Mouse (Mus musculus) granulocyte monocyte progenitor cell, adult 5-6 weeks (primary cell): ENCODE results near the gene Myo18a. TPM values are rescaled to one million over a fixed set of nuclear protein-coding genes. Genes with fewer than 3 reads are reported as not detected.
A peak's percentile ranks its signal among the peaks of the same experiment; 100 is the strongest.

Experiments
- ATAC-seq: replicated peaks from 2 replicates; pipeline ENCODE4 v1.8.0; 2016; ENCODE audit warnings: mild to moderate bottlenecking, moderate TSS enrichment, inconsistent platforms; ENCODE audit not compliant: poor library complexity, severe bottlenecking
- total RNA-seq, 2 experiments: library from RNA; stranded (forward) in 1 of 2; stranded (reverse) in 1 of 2; fragments of 200-712, 200-1000 nt in 1 of 2; fragments of >200 nt in 1 of 2; fragmentation: Nextera tagmentation in 1 of 2; gene quantifications; 2 replicates each; pipeline ENCODE4 v1.2.3; 2014 to 2017

Gene Myo18a
- total RNA-seq, 2 experiments from 2014 or later: 49.3 to 66.5 TPM

DNA sequence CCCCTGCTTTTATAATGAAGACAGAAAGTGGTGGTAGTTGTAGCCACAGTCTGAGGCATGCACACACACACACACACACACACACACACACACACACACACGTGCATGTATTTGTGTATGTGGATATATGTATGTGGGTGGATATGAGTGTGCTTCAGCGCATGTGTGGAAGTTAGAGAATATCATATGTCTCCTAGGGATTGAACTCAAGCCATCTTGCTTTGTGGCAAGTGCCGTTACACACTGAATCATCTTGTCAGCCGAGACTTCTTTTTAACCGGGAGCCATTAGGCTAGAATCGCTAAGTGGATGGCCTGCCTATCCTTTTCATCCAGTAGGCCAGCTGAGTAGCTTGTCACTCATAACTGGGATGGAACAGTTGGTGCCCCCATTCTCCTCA, 94.0 kb downstream of the Myo18a start:
- no peak for ATAC-seq

DNA sequence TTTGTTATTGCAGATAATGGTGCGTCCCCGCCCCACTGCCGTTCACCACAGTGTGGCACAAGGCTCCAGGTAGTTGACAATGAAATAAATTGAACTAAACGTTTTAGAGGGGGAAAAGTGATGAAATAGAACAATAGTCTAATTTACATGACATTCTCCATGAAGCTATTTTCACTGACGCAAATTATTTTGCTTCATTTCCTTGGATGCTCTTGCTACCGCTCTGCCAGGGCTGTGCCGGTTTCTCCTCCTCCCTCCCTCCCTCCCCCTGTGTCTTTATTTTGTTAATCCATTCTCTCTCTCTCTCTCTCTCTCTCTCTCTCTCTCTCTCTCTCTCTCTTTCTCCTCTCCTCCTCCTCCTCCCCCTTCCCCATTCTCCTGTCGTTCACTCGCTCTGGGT, 95.5 kb downstream of the Myo18a start:
- no peak for ATAC-seq

DNA sequence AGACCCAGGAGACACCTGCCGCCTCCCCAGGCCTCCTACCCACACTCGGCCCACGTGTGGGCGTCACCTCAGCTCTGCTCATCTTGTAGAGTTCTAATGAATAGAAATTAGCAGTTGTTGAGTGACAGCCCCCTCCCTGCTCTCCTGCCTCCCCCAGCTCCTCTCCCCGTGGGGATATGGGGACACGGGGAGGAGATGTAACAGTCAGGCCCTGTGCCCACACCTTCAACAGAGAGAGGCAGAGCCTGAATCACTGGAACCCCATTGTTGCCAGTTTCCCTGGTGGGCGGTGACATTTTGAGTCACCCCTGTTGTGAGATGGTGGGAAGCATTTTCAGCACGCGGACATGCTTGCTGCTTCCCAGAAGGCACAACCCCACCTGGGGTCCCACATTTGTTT, 97.9 kb downstream of the Myo18a start:
- ATAC-seq: no peak

DNA sequence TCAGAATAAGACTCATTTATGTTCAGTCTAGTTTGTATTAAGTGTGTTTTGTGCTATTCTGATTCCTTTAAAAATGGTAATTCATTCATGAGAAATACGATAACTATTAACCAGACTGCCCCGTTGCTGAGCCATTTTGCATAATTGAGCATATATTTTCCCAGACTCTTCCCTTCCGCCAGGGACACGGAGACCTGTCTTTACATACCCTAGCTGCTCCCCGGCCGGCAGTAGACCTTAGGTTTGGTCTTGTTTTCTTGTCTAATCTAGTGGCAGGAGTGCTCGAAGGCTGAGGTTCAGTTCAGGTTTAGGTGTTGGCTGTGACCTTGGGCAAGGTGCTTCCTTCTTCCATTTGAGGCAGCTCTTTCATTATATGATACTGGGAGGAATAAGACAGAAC, 99.8 kb downstream of the Myo18a start:
- ATAC-seq: no peak

DNA sequence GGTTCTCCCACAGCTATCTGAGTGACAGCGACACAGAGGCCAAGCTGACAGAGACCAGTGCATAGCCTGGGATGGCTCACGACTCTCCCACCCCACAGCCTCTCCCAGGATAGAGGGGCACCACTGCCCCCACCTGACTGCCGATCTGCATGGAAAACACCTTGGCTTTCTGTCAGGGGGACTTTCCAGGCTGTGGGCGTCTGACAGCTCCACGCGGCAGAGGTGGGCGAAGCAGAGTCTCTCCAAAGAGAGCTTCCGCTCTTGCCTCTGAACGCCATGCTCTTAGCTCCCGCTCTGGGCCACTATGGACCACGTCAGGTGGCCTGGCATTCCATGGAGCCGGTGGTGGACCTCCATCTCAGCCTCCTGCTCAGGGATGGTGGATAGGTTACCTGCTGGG, 101.7 kb downstream of the Myo18a start:
- ATAC-seq: no peak

DNA sequence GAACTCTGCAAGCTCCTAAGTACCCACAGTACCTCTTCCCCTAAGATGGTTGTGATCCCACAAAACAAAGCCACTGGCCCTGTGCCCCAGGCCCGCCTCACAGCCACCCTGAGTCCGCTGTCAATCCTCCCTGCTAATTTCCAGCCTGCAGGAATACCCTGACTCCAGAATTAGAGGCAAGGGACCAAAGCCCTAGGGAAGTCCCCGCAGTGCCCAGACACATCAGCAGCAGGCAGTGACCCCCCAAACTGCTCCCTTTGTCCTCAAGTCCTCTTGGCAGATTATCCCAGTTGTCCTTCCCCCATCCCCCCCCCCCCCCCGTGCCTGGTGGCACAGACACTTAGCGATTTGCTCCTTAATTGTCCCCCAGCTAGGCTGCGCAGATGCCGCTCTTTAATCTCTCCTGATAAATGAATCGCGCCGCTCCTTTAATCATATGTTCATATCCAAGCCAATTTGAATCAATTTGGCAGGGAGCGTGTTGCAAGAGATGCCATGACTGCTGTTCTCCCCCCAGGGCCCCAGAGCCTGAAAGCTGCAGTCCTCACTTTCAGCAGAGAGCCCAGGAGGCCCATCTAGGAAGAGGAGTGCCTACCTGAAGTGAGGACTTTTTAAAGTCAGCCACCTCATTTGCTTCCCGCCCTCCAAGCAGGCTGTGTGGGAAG, 104.5 kb downstream of the Myo18a start:
- no peak for ATAC-seq

DNA sequence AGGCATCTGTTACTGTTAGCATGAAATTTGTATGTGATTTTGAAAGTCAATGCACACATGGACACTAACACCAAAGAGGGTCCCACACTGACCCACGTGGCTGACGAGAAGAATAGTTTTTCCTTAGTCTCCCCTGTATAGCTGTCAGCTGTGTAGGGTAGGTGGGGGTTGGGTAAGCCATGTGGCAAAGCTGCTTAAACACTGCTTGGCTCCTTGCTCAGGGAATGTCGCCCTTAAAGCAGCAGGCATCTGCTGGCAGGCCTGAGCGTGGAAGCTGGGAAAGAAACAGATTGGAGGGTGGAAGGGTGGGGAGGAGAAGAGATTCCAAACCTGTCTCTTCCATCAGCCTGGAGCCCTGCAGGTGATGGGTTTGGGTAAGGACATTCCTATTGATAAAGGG, 108.4 kb downstream of the Myo18a start:
- ATAC-seq: no peak

DNA sequence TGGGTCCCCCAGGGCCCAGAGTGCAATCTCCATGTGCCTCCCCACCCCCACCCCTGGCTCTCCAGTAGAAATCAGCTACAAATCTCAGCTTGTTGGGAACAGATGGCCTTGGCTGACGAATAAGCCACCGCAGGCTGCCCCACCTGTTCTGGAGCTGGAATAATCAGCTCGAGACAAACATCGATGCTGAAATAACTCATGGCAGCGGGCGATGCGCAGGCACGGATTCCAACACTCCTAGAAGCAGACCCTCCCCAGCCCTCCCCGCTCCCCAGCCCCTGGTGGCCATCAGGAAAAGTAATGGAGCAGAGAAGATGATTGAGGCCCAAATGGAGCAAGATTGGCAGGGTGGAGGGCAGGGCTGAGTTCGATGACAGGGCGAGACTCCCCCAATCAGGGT, 109.2 kb downstream of the Myo18a start:
- no peak for ATAC-seq

DNA sequence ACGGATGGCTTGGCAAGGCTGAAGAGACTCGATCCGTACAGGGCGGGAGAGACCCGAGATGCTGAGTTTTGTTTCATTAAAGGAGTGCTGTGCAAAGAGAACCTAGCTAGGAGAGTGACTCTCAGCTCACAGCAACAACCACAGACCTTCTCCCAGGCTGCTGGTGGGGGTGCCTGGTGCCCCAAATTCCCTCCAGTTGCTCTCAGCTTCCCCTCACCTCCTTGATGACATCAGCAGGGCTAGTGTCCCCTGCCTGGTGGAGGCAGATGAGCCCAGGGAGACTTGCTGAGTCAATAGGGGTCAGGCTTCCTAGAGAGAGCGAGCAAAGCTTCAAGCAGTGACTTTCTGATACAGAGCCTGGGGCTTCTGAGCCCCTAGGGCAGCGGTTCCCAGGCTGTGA, 109.6 kb downstream of the Myo18a start:
- peak; percentile 38 for ATAC-seq

DNA sequence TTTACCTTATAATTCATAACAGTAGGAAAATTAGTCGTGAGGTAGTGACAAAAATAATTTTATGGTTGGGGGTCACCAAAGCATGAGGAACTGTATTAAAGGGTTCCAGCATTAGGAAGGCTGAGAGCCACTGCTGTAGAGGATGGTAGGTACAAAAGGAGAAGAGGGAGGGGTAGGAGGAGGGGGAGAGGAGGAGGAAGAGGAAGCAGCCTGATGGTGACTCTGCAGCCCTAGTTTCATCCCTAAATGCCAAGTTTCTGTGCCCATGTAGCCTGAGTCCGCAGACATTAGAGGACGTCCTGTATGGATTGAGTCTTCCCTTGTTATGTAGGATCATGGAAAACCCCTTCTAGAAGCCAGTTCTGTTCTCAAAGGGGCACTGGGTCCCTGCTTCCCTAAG, 110.1 kb downstream of the Myo18a start:
- ATAC-seq: peak; percentile 77

DNA sequence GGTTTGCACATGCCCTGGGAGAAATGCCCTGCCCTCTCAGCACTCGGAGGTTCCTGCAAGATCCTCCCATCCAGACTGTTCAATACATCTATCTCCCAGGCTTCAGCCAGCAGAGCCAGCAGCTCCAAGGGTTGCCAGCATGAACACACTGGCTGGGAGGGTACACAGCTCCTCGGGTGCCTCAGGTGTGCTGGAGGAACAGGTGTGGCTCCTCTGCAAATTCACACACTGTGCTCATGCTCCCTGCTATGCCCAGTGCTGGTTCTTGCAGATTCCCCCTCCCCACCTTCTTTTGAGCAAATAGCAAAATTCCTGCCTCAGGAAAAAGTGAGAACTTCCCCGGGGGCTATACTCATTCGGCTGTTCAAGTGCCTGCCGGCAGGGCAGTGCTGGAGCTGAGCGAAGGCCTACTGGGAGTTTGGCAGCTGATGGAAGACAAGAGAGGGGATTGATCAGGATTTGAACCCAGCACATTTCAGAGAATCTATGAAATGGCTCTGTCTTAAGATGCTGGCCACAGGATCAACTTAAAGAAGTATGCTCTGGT, 111.7 kb downstream of the Myo18a start:
- no peak for ATAC-seq

DNA sequence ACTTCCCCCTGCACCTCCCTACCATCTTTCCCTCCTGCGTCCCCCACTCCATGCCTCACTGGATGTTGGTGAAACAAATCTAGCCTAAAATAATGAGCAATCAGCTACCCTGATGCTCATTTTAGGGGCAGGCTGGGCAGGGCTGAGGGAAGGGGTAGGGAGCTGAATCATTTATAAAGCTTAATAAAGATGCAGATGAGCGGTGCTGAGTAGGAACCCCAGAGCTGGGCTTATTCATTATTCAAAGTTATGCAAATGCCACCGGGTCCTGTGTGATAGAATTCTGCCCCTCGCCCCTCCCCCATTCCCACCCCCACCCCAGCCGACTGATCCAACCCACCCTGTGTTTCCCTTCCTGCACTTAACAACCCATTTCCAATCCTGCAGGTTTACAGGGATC, 112.2 kb downstream of the Myo18a start:
- ATAC-seq: no peak

DNA sequence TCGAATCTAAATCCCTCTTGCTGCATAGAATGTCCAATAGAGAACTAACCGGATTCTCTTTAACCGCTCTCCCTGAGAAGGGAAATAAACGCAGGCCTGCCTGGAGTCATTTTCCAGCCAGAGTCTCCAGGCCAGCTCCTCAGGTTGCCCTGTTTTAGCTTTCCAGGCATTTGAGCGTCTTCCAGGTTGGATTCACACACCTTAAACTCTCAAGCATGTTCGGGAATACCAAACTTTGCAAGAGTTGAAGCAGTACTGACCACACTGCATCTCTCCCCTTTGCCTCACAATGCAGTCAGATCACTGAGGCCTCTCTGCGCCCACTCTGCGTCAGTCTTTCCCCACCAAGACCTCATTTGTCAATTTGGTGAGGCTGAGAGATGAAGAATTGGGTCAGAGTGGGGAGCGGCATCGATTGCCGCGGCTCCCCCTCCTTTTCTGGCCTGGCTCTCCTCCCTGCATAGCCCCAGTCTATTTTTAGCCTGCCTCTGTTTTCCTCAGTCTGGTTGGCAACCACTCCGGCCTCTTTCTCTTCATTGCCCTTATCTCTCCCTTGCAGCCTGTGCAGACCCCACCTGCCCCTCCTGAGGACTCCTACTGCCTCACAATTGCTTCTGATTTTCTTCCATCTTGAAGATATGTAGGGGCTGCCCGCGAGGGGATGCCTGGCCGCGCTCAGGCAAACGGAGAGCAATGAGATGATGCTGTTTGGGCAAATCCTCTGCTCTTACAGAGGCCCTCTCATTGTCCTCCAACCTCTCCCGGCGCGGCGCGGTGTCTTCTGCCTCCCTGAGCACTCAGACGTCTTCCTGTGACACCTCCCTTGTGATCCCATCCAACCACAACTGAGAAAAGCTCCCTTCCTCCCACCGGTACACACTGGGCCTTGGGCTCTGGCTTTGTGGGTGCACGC, 113.1 kb downstream of the Myo18a start:
- no peak for ATAC-seq

DNA sequence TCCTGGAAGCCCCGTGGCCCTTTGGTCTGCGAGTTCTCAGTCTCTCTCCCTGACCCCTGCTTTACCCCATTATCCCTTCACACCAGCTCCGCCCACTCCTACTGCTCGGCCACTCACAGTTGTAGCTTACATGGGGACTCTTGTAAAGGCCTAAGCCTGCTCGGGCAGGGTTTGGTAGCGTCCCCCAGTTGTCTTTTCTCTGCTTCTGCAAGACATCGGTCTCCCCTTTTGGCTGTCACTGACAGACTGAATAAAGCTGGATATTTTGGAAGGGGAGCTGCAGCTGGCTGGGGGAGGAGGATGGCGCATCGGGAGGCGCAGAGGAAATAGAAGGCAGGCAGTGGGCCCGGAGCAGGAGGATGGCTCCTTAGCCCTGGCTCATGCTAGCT, 113.7 kb downstream of the Myo18a start:
- ATAC-seq: no peak

DNA sequence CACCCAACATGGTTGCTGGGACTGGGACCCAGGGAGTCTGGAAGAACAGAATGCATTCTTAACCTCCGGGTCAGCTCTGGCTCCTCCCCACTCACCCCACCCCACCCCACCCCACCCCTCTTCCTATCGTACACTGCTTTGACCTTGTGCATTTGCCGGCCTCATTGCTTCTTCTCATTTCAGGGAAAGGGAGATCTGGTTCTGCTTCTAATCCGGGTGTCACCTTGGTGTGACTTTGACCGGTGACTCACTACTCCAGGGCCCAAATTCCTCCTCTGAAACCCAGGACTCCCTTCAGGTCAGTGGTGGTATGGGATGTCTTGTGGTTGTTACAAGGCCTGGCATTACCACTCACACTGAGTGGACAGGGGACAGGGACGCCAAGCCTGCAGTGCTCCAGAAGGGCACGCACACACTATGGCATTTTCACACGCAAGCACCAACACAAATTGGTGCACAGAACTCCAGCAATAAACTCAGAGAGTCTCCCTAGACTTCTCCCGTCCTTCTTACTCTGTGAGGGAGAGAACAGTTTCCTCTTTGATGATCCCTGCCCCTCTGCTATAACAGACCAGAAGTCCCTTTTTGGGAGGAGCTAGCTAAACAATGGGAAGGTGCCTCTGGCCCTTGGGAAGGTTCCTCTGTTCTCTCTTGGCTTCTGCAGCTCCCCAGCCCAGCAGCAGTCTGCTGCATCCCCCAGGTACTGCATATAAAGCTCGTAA, 121.6 kb downstream of the Myo18a start:
- ATAC-seq: no peak

DNA sequence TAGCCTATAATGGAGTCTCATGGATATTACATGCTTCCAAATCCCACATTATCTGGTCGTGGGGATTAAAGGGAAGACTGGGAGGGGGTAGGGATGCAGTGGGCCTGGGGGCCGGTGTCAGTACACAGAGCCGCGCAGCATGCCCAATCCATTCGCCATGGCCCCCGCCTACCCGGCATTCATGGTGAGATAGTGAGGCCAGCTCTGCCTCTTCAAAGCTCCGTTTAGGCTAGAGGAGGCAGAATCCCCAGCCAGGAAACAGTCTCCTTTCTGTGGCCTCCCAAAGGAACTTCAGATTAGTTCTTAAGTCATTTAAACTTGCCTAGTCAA, 122.2 kb downstream of the Myo18a start:
- ATAC-seq: no peak

DNA sequence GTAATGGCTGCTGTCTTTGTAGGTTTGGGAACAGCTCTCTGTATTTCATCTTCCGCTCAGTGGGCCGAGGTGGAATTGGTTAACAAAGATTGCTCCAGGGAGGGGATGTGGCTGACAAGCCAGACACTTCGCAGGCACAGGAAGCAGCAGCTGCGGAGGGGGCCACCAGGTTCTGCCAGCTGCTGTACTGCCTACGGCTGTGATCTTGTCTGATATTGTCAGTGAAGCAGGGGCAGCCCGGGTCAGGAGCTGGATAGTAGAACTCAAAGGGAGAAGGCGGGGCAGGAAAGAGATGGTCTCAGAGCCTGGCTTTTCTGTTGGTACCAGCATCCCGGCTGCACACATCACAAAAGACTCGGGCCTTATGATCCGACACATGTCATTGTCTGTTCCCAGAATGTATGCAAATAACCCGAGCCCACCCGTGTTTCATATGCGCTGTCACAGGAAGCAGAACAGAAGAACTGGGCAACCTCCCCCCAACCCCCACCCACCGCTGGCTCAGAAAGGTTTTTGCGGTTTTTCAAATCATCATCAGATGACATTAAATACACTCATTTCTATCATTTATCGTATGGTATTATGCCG, 124.4 kb downstream of the Myo18a start:
- peak; percentile 83 for ATAC-seq

DNA sequence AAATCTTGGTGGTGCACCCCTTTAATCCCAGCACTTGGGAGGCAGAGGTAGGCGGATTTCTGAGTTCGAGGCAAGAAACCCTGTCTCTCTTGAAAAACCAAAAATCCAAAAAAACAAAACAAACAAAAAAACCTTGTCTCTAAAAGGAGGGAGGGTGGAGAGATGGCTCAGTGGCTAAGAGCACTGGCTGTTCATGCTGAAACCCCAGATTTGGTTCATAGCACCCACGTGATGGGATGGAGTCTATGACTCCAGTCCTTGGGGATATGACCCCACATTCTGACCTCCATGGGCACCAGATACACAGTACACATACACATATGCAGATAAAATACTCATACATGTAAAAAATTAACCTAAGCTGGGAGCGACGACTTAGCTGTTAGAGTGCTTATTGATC, 125.8 kb downstream of the Myo18a start:
- no peak for ATAC-seq

DNA sequence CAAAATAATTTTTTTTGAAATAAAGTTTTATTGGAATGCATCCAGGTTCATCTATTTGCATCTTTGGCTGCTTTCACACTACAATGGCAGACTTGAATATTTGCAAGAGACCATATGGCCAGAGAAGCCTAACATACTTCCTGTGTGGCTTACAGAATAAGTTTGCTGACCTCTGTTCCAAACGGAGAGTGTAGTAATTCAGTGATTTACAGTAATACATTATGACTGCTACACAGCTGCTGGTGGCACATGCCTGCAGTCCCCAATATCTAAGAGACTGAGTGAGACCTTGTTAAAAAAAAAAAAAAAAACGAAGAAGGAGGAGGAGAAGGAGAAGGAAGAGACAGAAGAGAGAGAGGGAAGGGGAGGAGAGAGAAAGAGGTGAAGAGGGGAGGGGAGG, 126.4 kb downstream of the Myo18a start:
- no peak for ATAC-seq

DNA sequence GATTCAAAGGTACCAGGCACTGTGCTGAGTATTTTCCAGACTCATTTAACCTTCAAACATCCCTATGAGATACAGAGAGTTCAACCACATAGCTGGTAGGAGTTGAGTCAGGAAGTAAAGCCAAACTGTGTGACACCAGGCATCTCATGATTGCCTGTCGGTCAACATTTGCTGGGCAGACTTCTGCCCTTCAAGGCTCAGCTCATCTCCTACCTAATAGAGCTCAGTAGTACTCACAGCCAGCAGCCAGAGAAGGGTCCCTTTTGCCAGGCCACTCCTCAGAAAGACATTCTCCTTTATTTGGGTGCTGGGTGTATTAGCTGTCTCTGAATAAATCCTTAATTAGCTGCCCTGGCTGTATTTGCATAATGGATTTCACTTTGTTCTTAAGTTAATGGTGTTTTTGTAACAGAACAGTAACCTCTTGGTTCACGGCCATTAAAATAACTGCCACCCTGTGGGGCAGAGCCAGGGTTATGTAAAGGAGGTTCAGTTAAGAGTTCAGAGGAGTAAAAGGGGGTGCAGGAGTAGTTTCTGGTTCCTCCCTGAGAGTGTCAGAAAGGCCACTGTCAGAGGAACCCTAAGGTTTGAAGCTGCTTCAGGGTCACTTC, 127.7 kb downstream of the Myo18a start:
- no peak for ATAC-seq
